Mouse (Mus musculus) adrenal gland (tissue): ENCODE measurements around the gene Lrrc8c.

Experiments
- intact Hi-C: fragments of 180-260 bp; cut with DNase I; formaldehyde crosslinking; loops from one replicate; pipeline ENCODE4 v1.15.1; 2025

Lrrc8c gene

GRCm38 (mm10) chr5:105500132-105501121, 18.8 kb upstream of the Lrrc8c start:
- intact Hi-C loops: no loop called here

- intact Hi-C loops: no loop called here
These were observed 18.1 kb upstream of the Lrrc8c start for GRCm38 (mm10) chr5:105501136-105501535.

- intact Hi-C loops: no loop called here
These were observed 10.4 kb upstream of the Lrrc8c start for GRCm38 (mm10) chr5:105508813-105509212.

- intact Hi-C loops: loop anchor here (10.0 kb wide), 1 partner anchor 363 kb away; the partner anchor contains the start of gene Zfp326
These were observed 6.9 kb upstream of the Lrrc8c start for GRCm38 (mm10) chr5:105512297-105512696.

GRCm38 (mm10) chr5:105515532-105515931, 3.7 kb upstream of the Lrrc8c start:
- intact Hi-C loops: loop anchor here (5.0 to 10.0 kb wide), 2 partner anchors 137 to 359 kb away; partner anchors contain the start of gene Zfp326

GRCm38 (mm10) chr5:105516290-105516689, 2.9 kb upstream of the Lrrc8c start:
- intact Hi-C loops: loop anchor here (5.0 to 10.0 kb wide), 2 partner anchors 136 to 359 kb away; partner anchors contain the start of gene Zfp326

GRCm38 (mm10) chr5:105517992-105518625, 1.1 kb upstream of the Lrrc8c start:
- intact Hi-C loops: loop anchor here (5.0 to 10.0 kb wide), 2 partner anchors 134 to 357 kb away; partner anchors contain the start of gene Zfp326

GRCm38 (mm10) chr5:105518626-105519095, 527 bp upstream of the Lrrc8c start:
- intact Hi-C loops: loop anchor here (5.0 to 10.0 kb wide), 2 partner anchors 134 to 356 kb away; partner anchors contain the start of gene Zfp326

GRCm38 (mm10) chr5:105519976-105520300, 750 bp downstream of the Lrrc8c start:
- intact Hi-C loops: loop anchor here (5.0 to 10.0 kb wide), 2 partner anchors 132 to 355 kb away; partner anchors contain the start of gene Zfp326

- intact Hi-C loops: no loop called here
These were observed 1.3 kb downstream of the Lrrc8c start for GRCm38 (mm10) chr5:105520442-105520965.

- intact Hi-C loops: no loop called here
These were observed 4.3 kb downstream of the Lrrc8c start for GRCm38 (mm10) chr5:105523452-105523851.

GRCm38 (mm10) chr5:105525004-105525403, 5.8 kb downstream of the Lrrc8c start:
- intact Hi-C loops: no loop called here

- intact Hi-C loops: no loop called here
These were observed 7.0 kb downstream of the Lrrc8c start for GRCm38 (mm10) chr5:105526107-105526645.

GRCm38 (mm10) chr5:105526766-105527165, 7.6 kb downstream of the Lrrc8c start:
- intact Hi-C loops: no loop called here

- intact Hi-C loops: no loop called here
These were observed 8.5 kb downstream of the Lrrc8c start for GRCm38 (mm10) chr5:105527477-105528331.

GRCm38 (mm10) chr5:105530576-105530975, 11.4 kb downstream of the Lrrc8c start:
- intact Hi-C loops: no loop called here

- intact Hi-C loops: no loop called here
These were observed 16.0 kb downstream of the Lrrc8c start for GRCm38 (mm10) chr5:105535186-105535585.

GRCm38 (mm10) chr5:105536172-105536571, 17.0 kb downstream of the Lrrc8c start:
- intact Hi-C loops: no loop called here

- intact Hi-C loops: no loop called here
These were observed 18.0 kb downstream of the Lrrc8c start for GRCm38 (mm10) chr5:105537101-105537723.

- intact Hi-C loops: no loop called here
These were observed 21.9 kb downstream of the Lrrc8c start for GRCm38 (mm10) chr5:105541051-105541450.
